Mouse (Mus musculus) liver, postnatal 0 days (tissue): ENCODE measurements around the gene Il20. TPM values are rescaled to one million over a fixed set of nuclear protein-coding genes. Genes with fewer than 3 reads are reported as not detected.

Experiments
- ATAC-seq: fragments of 200-750 bp; cut with Nextera tagmentation; 2 replicates; pipeline ENCODE4 v1.8.0; 2017; ENCODE audit warnings: mild to moderate bottlenecking, moderate library complexity
- DNase-seq: peaks from one replicate; pipeline ENCODE4 v3.0.0-alpha.2; 2016
- H3K27ac ChIP-seq: fragments of 300-500 bp; sonication (generic); 2 replicates; pipeline ENCODE4 v1.5.1; 2014; ENCODE audit warnings: antibody characterized with exemption, moderate library complexity, mild to moderate bottlenecking, low read depth
- H3K27me3 ChIP-seq: fragments of 300-500 bp; sonication (generic); 2 replicates; pipeline ENCODE4 v1.6.1; 2014; ENCODE audit warnings: low read length, control low read depth, mixed read lengths; ENCODE audit not compliant: insufficient read depth
- H3K36me3 ChIP-seq: fragments of 300-500 bp; sonication (generic); replicated peaks from 2 replicates; pipeline ENCODE4 v1.6.1; 2014; ENCODE audit warnings: mild to moderate bottlenecking, control low read depth, low read length, moderate library complexity, mixed read lengths; ENCODE audit not compliant: insufficient read depth
- H3K4me1 ChIP-seq: fragments of 300-500 bp; sonication (generic); 2 replicates; pipeline ENCODE4 v1.6.1; 2014; ENCODE audit warnings: antibody characterized with exemption, mild to moderate bottlenecking, control low read depth; ENCODE audit not compliant: insufficient read depth
- H3K4me2 ChIP-seq: fragments of 300-500 bp; sonication (generic); 2 replicates; pipeline ENCODE4 v1.6.1; 2014; ENCODE audit warnings: low read depth, mild to moderate bottlenecking, low read length, moderate library complexity, mixed read lengths
- H3K4me3 ChIP-seq: fragments of 300-500 bp; sonication (generic); 2 replicates; pipeline ENCODE4 v1.5.1; 2014; ENCODE audit warnings: low read depth, low read length
- H3K9ac ChIP-seq: fragments of 300-500 bp; sonication (generic); replicated peaks from 2 replicates; pipeline ENCODE4 v1.6.1; 2014; ENCODE audit warnings: mild to moderate bottlenecking, moderate library complexity
- H3K9me3 ChIP-seq: fragments of 300-500 bp; sonication (generic); 2 replicates; pipeline ENCODE4 v1.6.1; 2016; ENCODE audit warnings: mild to moderate bottlenecking, control low read depth, low read length, mixed read lengths
- CTCF ChIP-seq: sonication (generic); IDR thresholded peaks from 2 replicates; pipeline ENCODE4 v1.5.1; 2016; ENCODE audit warnings: antibody characterized with exemption, low read depth
- EP300 ChIP-seq: IDR thresholded peaks from 2 replicates; pipeline ENCODE4 v1.6.1; 2016; ENCODE audit warnings: antibody characterized with exemption, low read depth, mild to moderate bottlenecking
- WGBS: fragments of 180-500 bp; shearing (Covaris S2); extraction: QIAGEN DNeasy Blood & Tissue Kit; methylation state at CpG from one replicate; pipeline ENCODE4 v1.1.7; 2014; ENCODE audit not compliant: insufficient replicate concordance; 5-methylcytosine and 5-hydroxymethylcytosine counted together
- polyA plus RNA-seq: library from polyadenylated mRNA; unstranded; fragments of >200 nt; fragmentation: Nextera tagmentation; extraction: Ambion mirVana; gene quantifications from 2 replicates; pipeline ENCODE4 v1.2.1, GENCODE M21; 2015

The Il20 gene
- polyA plus RNA-seq, 1 experiment from 2014 or later = not detected

DNA sequence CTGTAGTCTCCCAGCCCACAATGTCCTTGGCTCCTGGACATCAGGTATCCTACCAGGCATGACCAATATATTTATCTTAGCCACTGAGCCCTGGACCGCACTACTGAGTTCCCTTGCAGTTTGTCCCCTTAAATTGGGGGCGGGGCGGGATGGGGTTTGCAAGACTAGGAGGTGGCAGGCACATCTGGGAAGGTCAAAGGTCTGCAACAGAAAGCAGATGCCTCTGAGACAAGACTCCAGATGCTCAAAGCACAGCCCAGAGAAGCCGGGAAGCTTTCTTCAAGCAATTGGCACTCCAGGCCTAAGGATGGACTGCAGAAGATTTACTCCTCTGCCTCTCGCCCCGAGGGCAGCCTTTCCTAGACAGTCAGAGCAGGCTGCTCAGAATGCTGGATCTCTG lies 25.1 kb upstream of the Il20 start:
- ATAC-seq (no peak), DNase-seq (no peak)
- H3K4me1 ChIP-seq = no peaks in the 10 kb centered on the region
- H3K9me3 ChIP-seq = no peaks in the 10 kb centered on the region
- no peak for TF ChIP-seq CTCF
- no peak for TF ChIP-seq EP300
- H3K27ac ChIP-seq = no peak overlapping the region
- no peak overlapping the region for H3K4me3 ChIP-seq
- WGBS = 73% methylated on average over 6 of the region's 6 CpGs
- H3K27me3 ChIP-seq = no peaks in the 10 kb centered on the region
- H3K36me3 ChIP-seq = no peaks in the 10 kb centered on the region
- H3K9ac ChIP-seq = no peak overlapping the region
- H3K4me2 ChIP-seq = no peak overlapping the region

DNA sequence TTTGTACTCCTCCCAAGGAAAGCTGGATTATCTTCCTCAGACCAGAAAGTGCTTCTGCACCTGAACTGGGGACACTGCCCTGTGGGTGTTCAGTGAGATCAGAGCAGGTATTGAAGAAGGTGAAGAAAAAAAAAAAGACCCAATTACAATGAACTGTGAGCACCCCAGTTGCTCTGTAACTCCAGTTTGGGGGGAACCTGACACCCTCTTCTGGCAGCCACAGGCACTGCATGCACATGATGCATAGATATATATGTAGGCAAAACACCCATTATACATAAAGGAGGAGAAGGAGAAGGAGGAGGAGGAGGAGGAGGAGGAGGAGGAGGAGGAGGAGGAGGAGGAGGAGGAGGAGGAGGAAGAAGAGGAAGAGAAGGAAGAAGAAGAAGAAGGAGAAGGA lies 15.2 kb upstream of the Il20 start:
- Histone ChIP-seq H3K4me2 (no peak overlapping the region), H3K4me3 (no peak overlapping the region), H3K4me1 (no peaks in the 10 kb centered on the region), H3K27me3 (no peaks in the 10 kb centered on the region), H3K36me3 (no peaks in the 10 kb centered on the region), H3K27ac (no peak overlapping the region), H3K9ac (no peak overlapping the region), H3K9me3 (no peaks in the 10 kb centered on the region)
- ATAC-seq (no peak), DNase-seq (no peak)
- TF ChIP-seq CTCF (peak; percentile 48), EP300 (no peak)

DNA sequence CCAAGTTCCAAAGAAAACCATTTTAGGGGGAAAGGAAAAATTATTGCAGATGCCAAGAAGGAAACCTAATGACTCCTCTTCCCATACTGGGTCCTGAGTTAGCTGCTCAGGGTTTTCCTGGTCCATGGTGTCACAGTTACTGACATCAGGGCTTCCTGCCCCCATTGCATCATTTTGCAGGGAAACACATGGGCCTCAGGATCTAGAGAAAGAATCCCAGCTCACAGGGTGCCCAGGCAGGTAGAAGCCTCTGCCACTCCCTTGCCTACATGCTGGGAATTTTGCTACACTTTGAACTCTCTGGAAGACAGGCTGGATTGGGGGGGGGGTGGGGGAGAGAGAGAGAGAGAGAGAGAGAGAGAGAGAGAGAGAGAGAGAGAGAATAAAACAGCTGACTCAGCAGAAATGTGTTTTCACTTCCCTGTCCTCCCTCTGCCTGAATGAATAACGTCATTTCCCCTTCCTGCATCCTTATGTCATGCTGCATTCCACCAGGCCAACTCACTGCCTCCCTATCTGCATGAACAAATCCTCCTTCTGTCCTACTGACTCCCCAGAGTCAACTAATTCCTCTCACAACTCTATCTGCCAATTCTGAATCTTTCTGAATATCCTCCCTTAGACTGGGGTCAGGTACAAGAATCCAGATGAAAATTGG lies 7.2 kb upstream of the Il20 start:
- Histone ChIP-seq H3K4me1 (no peaks in the 10 kb centered on the region), H3K27me3 (no peaks in the 10 kb centered on the region), H3K4me2 (no peak overlapping the region), H3K36me3 (no peaks in the 10 kb centered on the region), H3K9me3 (no peaks in the 10 kb centered on the region), H3K9ac (no peak overlapping the region), H3K27ac (no peak overlapping the region), H3K4me3 (no peak overlapping the region)
- no peak for TF ChIP-seq CTCF
- no peak for TF ChIP-seq EP300
- DNase-seq = no peak
- no peak for ATAC-seq
- 12% methylated on average over 1 of the region's 1 CpGs for WGBS

DNA sequence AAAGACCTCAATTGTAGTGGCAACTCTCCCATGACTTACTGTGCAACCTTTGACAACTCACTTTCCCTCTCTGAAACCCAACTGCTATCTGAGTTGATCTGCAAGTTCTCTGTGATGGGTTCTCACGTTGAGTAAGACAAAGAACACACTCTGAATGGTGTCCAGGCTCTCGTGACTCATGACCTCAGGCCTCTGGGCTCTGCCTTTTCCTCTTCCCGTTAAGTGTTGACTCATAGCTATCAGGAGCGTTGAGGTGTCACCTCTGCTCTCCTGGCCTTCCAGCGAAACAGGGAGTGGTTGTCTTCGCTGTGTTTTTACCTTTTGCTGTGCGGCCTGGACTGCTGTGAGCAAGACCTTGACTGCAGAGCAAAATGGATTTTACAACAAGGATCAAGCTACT lies 8.7 kb downstream of the Il20 start:
- no peaks in the 10 kb centered on the region for H3K27me3 ChIP-seq
- DNase-seq = no peak
- H3K4me3 ChIP-seq = no peak overlapping the region
- 61% methylated on average over 7 of the region's 7 CpGs for WGBS
- no peak for TF ChIP-seq EP300
- no peak for TF ChIP-seq CTCF
- no peak overlapping the region for H3K27ac ChIP-seq
- H3K4me2 ChIP-seq = no peak overlapping the region
- H3K9ac ChIP-seq = no peak overlapping the region
- ATAC-seq = no peak
- H3K9me3 ChIP-seq = no peaks in the 10 kb centered on the region
- H3K36me3 ChIP-seq = no peaks in the 10 kb centered on the region
- no peaks in the 10 kb centered on the region for H3K4me1 ChIP-seq

DNA sequence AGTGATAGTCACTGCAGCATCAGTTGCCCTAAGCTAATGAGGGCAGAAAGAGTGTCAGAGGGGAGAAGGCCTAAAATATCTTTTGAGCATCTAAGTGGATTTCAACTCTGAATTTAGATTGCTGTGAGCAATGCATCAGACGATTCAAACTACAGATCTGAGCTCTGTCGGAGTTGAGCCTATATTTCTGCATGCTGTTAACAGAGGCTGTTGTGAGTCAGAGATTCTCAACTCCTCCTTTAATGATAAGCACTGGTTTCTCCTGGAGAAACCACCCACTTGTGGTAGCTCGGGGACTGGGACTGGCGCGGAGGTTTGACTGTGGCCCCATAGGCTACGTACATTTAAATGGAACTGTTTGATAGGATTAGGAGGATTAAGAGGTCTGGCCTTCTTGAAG lies 16.8 kb downstream of the Il20 start:
- no peaks in the 10 kb centered on the region for H3K9me3 ChIP-seq
- TF ChIP-seq CTCF = no peak
- TF ChIP-seq EP300 = no peak
- DNase-seq = no peak
- H3K36me3 ChIP-seq = no peaks in the 10 kb centered on the region
- H3K9ac ChIP-seq = no peak overlapping the region
- H3K4me2 ChIP-seq = no peak overlapping the region
- no peaks in the 10 kb centered on the region for H3K4me1 ChIP-seq
- 68% methylated on average over 6 of the region's 6 CpGs for WGBS
- no peak overlapping the region for H3K4me3 ChIP-seq
- no peaks in the 10 kb centered on the region for H3K27me3 ChIP-seq
- no peak for ATAC-seq
- no peak overlapping the region for H3K27ac ChIP-seq

DNA sequence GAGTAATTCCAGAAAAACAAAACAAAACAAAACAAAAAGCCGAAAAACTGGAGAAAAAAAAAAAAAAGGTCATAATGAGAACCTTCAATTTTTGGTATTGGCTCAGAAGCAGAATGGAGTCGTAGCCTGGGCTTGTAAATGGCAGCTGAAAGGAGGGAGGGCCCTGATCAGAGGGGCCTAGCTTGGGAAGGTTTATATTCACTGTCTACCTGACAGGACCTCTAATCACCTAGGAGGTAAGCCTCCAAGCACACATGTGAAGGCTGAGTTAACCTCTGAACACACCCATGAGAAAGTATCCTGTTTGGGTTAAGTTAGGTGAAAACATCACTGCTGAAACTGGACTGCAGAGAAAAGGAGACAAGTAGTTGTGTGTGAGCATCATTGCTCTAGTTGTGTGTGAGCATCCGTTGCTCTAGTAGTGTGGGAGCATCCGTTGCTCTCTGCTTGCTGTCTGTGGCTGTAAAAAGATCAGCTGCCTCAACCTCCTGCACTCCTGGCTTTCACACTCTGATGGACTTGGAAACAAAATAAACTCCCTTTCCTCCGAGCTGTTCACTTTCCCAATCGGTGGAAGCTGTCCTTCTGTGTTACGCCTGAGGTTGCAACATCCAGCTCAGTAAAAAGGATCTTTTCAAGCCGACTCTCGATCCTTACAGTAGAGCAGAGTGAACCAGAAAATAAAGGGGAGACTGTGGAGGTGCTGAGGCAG lies 17.8 kb downstream of the Il20 start:
- Histone ChIP-seq H3K27ac (no peak overlapping the region), H3K36me3 (no peaks in the 10 kb centered on the region), H3K4me3 (no peak overlapping the region), H3K27me3 (no peaks in the 10 kb centered on the region), H3K9ac (no peak overlapping the region), H3K9me3 (no peaks in the 10 kb centered on the region), H3K4me1 (no peaks in the 10 kb centered on the region), H3K4me2 (no peak overlapping the region)
- TF ChIP-seq EP300 (no peak), CTCF (no peak)
- WGBS = 68% methylated on average over 9 of the region's 9 CpGs
- DNase-seq (no peak), ATAC-seq (no peak)

DNA sequence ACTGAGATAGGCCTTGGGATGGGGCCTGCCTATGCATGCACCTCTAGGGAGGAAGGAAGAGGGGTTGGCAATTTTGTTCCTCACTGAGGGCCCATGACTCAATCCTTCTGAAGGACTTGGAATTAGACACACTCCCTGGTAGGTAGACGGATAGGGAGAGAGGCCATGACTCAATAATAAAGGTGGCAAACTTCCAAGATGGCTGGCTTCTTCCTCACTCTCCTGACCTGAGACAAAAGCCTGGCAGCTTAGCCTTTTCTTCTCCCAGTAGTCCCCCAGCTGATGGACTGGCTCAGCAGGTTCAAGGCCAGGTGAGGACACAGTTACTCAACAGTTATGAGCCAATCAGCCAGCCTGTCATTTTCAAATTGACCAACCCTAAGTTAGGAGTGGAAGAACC lies 18.8 kb downstream of the Il20 start:
- TF ChIP-seq EP300 (no peak), CTCF (no peak)
- H3K9ac ChIP-seq = no peak overlapping the region
- ATAC-seq = no peak
- WGBS = 67% methylated on average over 1 of the region's 1 CpGs
- H3K27me3 ChIP-seq = no peaks in the 10 kb centered on the region
- no peak overlapping the region for H3K4me2 ChIP-seq
- no peaks in the 10 kb centered on the region for H3K9me3 ChIP-seq
- no peak for DNase-seq
- H3K4me1 ChIP-seq = no peaks in the 10 kb centered on the region
- H3K27ac ChIP-seq = no peak overlapping the region
- H3K4me3 ChIP-seq = no peak overlapping the region
- H3K36me3 ChIP-seq = no peaks in the 10 kb centered on the region
